Mouse (Mus musculus) mesoderm, embryonic 11.5 days (tissue): ENCODE measurements at regions not wholly inside any gene's neighbourhood (a gene's known extent, or its start where the extent isn't known, plus 50 kb on each side); places are given as distances from the start of the nearest gene placed in this dataset.

Source experiments
- DNase-seq: peaks from one replicate; pipeline ENCODE4 v3.0.0-alpha.2; 2012; ENCODE audit warnings: low read depth, low spot score

DNA sequence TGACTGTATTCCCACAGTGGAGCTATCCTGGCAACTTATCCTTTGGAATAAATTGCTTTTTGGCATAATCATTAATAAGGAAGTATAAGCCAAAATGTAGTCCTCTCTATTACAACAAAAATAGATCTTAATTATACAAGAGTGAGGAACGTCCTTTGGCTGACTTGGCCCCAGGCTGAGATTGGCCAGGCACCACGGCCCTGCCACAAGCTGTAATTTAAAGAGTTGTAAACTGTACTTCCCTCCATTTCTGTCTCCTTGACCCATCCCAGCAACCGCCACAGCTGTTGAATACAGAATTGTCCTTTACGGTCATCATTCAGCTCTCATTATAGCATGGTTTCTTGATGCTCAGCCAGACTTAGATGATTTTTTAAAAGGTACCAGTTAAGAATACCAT, 119.6 kb upstream of the Smad1 start:
- DNase-seq, result no peak

DNA sequence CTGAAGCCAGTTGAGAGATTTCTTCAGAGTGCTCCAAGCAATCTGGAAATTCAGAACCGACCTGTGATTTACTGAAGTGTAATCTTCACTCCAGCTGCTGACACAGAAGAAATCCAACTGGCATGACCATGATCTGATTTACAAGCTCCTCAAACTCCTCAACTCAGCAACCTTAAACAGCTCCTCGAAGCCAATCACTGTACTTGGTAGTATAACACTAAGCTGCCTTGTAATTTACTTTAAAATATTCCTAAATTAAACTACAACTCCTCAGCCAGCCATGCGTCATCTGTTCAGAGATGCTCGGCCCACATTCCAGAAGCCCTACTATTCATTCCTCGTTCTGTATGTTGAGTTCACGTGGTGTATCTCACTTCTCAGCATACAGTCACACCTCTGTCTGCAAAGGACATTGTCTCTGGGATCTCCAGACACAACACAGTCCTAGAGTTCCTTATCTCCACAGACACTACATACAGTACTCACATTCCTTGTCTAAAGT, 116.0 kb upstream of the Smad1 start:
- DNase-seq, result no peak

GRCm38 (mm10) chr8:79514655-79515278, 115.4 kb upstream of the Smad1 start:
- no peak for DNase-seq

DNA sequence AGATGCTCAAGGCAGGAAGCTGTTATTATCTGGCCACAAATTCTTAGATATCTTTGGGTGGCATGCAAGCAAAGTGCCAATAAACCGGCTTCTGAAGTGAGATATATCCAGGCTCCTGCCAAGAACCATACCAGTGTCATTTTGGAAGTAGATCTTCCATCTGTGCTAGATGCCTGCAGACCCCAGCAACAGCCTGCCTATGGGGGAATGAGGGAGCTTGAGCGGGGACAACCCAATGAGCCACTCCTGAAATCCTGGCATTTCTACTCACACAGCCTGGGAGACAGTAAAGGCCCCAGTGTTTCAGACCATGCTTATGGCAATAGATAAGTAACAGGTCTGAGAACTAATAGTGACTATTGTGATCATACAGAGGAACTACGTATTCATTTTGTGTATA, 109.3 kb upstream of the Smad1 start:
- DNase-seq, result no peak

DNA sequence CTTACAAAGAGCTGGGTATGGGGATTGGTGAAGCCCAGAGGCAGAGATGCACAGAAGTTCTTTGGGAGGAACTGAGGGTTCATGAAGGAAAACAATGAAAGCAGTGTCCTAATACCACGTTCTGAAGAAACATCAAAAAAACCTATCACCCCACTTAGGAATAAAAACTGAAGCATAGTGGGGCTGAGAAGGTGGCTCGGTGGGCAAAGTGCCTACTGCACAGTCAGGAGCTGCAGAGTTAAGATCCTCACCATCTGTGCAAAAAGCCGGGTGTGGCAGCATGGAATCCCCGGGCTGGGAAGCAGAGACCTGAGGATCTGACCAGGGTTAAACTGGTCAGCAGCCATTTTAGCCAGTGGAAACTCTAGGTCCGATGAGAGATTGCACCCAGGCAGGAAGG, 106.1 kb upstream of the Smad1 start:
- DNase-seq, result no peak

GRCm38 (mm10) chr8:79503906-79504305, 104.6 kb upstream of the Smad1 start:
- no peak for DNase-seq

GRCm38 (mm10) chr8:79502062-79502461, 102.7 kb upstream of the Smad1 start:
- DNase-seq, result no peak

- DNase-seq, result no peak
Observed at GRCm38 (mm10) chr8:79501238-79501637, 101.9 kb upstream of the Smad1 start.

DNA sequence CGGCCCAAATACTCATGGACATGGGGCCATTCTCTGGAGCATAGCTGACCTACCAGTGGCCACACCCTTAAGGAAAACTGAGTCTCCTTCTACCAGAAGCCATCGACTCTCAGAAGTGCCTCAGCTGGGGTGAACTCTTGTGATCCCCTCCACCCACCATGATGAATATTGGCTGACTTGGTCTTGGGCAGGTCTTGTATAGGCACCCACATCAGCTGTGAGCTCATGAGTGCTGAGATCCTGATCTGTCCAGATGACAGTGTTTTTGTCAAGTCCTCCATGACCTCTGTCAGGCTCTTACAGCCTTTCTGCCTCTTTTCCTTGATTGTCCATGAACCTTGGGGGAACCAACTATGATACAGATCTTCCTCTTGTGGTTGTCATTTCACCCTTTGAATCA, 99.9 kb upstream of the Smad1 start:
- DNase-seq, result no peak

- no peak for DNase-seq
Observed at GRCm38 (mm10) chr8:79498611-79499010, 99.3 kb upstream of the Smad1 start.

DNA sequence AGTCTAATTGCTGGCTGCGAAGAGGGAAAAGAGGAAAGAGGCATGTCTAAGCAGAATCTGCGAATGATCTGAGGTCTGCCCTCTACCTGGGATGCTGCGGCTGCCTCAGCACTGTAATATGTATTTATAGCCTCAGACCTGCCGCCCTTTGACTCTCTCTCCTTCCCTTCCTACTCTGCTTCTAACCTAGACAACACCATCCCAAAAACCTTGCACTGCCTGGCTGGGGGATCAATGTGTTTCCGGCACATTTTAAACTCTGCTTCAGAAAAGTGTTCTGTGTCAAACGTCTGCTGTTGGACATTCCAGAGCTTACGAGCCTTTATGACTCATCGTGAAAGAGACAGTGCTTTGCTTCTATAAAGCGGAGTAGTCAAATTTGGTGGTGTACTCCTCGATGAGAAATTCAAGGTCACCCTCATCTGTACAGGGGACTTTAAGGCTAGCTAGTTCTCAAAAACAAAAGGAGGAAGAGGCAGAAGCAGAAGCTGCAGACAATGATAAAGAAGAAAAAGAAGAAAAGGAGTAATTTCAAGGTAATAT, 91.9 kb upstream of the Smad1 start:
- no peak for DNase-seq

DNA sequence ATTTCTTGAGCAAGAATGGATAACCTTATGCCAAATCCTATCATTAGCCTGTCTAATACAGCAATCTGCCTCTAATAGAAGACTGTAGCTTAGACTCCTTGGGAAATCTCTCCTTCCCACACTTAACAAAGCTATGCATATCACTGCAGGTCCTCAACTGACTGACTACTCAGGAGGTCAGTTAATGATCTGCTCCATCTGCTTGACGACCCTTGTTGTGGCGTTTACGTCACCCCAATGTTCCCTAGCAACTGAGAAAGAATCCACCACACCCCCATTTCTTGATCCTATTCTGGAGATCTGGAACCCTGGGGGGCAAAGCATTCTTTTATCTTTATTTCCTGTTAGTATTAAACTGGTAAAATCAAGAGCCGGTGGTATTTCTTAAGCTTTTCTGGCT, 91.4 kb upstream of the Smad1 start:
- DNase-seq, result no peak

- DNase-seq, result no peak
Observed at GRCm38 (mm10) chr8:79488861-79489260, 89.5 kb upstream of the Smad1 start.

DNA sequence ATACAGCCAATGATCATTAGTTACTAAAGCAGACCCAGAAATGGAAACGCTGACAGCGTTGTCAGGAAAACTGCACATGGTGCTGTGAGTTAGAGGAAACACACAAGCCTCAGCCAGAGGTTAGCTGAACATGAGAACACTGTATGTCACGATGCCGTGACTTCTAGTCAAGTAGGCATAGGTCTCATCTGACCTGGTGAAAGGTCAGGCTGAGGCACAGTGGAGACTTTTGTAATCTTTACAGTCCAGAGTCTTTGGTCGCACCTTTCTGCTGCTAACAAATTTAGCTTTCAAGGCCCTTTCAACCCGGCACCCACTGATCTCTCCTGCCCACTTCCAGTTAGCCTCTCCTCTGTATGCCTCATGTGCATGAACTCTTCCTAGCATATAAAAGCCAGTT, 88.3 kb upstream of the Smad1 start:
- no peak for DNase-seq

DNA sequence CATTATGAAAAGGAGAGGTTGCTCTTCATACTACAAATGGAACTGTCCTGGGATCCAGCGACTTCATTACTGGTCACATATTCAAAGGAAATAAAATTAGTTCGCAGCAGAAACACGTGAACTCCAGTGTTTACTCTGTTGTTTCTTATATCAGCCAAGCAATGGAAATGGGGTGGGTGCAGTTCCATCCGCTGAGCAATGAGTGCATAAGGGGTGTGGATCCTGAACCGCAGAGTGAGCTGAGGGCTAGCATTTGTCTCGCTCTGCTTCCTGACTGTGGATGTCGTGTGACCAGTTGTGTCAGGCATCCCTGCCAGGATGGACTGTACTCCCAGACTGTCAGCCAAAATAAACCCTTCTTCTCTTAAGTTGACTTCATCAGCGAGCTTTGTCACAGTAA, 80.0 kb upstream of the Smad1 start:
- no peak for DNase-seq

- no peak for DNase-seq
Observed at GRCm38 (mm10) chr8:79476012-79476411, 76.7 kb upstream of the Smad1 start.

- DNase-seq, result no peak
Observed at GRCm38 (mm10) chr8:79474679-79475078, 75.4 kb upstream of the Smad1 start.

DNA sequence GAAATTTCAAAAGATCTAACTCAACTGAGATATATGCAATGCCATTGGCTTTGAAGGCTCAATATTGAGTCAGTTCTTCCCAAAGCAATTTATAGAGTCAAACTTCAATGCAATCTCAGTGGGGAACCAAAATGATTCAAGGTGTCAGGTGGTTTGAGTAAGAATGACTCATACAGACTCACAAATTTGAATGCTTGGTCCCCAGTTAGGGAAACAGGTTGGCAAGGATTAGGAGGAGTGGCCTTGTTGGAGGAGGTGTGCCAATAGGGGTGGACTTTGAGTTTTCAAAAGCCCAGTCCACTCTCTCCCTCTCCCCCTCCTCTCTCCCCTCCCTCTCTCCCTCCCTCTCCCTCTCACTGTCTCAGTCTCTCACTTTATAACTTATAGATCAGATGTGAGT, 52.8 kb upstream of the Smad1 start:
- DNase-seq, result no peak

- DNase-seq, result no peak
Observed at GRCm38 (mm10) chr8:79449453-79449852, 50.1 kb upstream of the Smad1 start.
